Comparison of ENCODE assay signal across 8 mouse cellular contexts in genomic region chr8:91069834-91070233, GRCm38 (mm10). TPM values are rescaled to one million over a fixed set of nuclear protein-coding genes. Genes with fewer than 3 reads are reported as not detected.
DNase-seq lines count a peak whose midpoint lies in the region; ATAC-seq lines count a peak whose summit lies in the region.

Gene Rbl2 (plus strand): TSS chr8:91070057.

- no peaks in the 10 kb centered on the region for H3K36me3 ChIP-seq in heart, embryonic 10.5 days
- 0 out of 2 replicates have a peak, but pooled peaks cover 3% of the 10 kb centered on the region for H3K36me3 ChIP-seq in kidney, embryonic 15.5 days

- H3K27ac ChIP-seq in heart, embryonic 10.5 days = peak within 1 kb of the TSS; percentile 90
- H3K27ac ChIP-seq in kidney, embryonic 15.5 days = peak within 1 kb of the TSS; percentile 85

- WGBS in heart, embryonic 10.5 days = 0% methylated on average over 25 of the region's 25 CpGs
- WGBS in kidney, embryonic 15.5 days = under 1% methylated on average over 25 of the region's 25 CpGs

- H3K4me3 ChIP-seq in heart, embryonic 10.5 days = peak within 1 kb of the TSS; percentile 92
- H3K4me3 ChIP-seq in kidney, embryonic 15.5 days (replicated peaks) = peak within 1 kb of the TSS; percentile 95

- DNase-seq in B cell, adult 2 months = peak; percentile 96 to 97
- DNase-seq in brain, adult 2 months (ENCODE audit: low read depth, low spot score) = peak; percentile 98
- DNase-seq in heart, embryonic 10.5 days (ENCODE audit: low spot score) = peak; percentile 98
- DNase-seq in liver = peak; percentile 92
- DNase-seq in spleen, postnatal 4 days (ENCODE audit: low spot score in 2 of 2) = peak; percentile 89 to 93

- H3K4me2 ChIP-seq in kidney, embryonic 15.5 days = peak within 1 kb of the TSS; percentile 69

- no peaks in the 10 kb centered on the region for H3K9me3 ChIP-seq in heart, embryonic 10.5 days
- H3K9me3 ChIP-seq in kidney, embryonic 15.5 days (replicated peaks) = no peaks in the 10 kb centered on the region

- peak; percentile 90 for ATAC-seq in erythroblast, adult 5-6 weeks (replicated peaks; ENCODE audit: low FRiP score, poor library complexity, severe bottlenecking)
- peak; percentile 97 for ATAC-seq in kidney, embryonic 15.5 days (replicated peaks; ENCODE audit: low FRiP score)
- ATAC-seq in monocyte, adult 5-6 weeks (replicated peaks; ENCODE audit: insufficient number of reproducible peaks, low FRiP score, low TSS enrichment, poor library complexity, severe bottlenecking) = peak; percentile 87

- H3K9ac ChIP-seq in kidney, embryonic 15.5 days = peak within 1 kb of the TSS; percentile 86

- peaks cover 9% of the 10 kb centered on the region for H3K4me1 ChIP-seq in heart, embryonic 10.5 days
- peaks cover 18% of the 10 kb centered on the region for H3K4me1 ChIP-seq in kidney, embryonic 15.5 days

- H3K27me3 ChIP-seq in heart, embryonic 10.5 days (ENCODE audit: insufficient read depth, poor library complexity, severe bottlenecking) = no peaks in the 10 kb centered on the region
- H3K27me3 ChIP-seq in kidney, embryonic 15.5 days = no peaks in the 10 kb centered on the region

RNA-seq across cellular contexts. Expression of gene Rbl2, which starts in this region (rescaled TPM):
- 19.4 and 25.3 TPM in 2 replicates for total RNA-seq in erythroblast, adult 5-6 weeks (2015; ENCODE audit: low replicate concordance)
- total RNA-seq in erythroblast, adult 5-6 weeks (2017; ENCODE audit: low replicate concordance) = 26.7 and 34.3 TPM in 2 replicates
- 8.3 and 13.7 TPM in 2 replicates for polyA plus RNA-seq in heart, embryonic 10.5 days (2016; fragmentation: Nextera tagmentation; extraction: Ambion mirVana)
- polyA plus RNA-seq in kidney, embryonic 15.5 days (2015; fragmentation: Nextera tagmentation; extraction: Ambion mirVana) = 17.9 and 18.5 TPM in 2 replicates
- total RNA-seq in monocyte, adult 5-6 weeks (2017) = 90.9 to 162 TPM (median 105 TPM) in 3 replicates

Comparison
In these comparisons a context has a peak if more than half of its experiments do, and no peak if none do; other contexts are left out.
1. Peak in every context shown above with its lines: DNase-seq, ATAC-seq, H3K4me3 ChIP-seq and H3K27ac ChIP-seq.